Mouse (Mus musculus) hematopoietic stem cell, adult 5-6 weeks (primary cell): ENCODE results near the gene Zfand2b. TPM values are rescaled to one million over a fixed set of nuclear protein-coding genes. Genes with fewer than 3 reads are reported as not detected.

ENCODE experiments used
- total RNA-seq: library from RNA; stranded (forward); fragments of 172-1452, 232-1000 nt; gene quantifications from 2 replicates; pipeline ENCODE4 v1.2.3, GENCODE M21; 2017

Zfand2b gene
- total RNA-seq, 1 experiment from 2014 or later: 38.0 TPM

Other genes starting within 250 kb of the Zfand2b start
- not detected in 2 replicates for gene Cfap65, start 233.0 kb upstream of the Zfand2b start, total RNA-seq
- not detected in 2 replicates for gene Ihh, start 217.0 kb upstream of the Zfand2b start, total RNA-seq
- gene Nhej1, start 43.4 kb upstream of the Zfand2b start, total RNA-seq: 6.5 and 11.6 TPM in 2 replicates
- not detected in 2 replicates for gene Slc23a3, start 34.8 kb upstream of the Zfand2b start, total RNA-seq
- gene Cnppd1, start 25.9 kb upstream of the Zfand2b start, total RNA-seq: 37.5 and 44.3 TPM in 2 replicates
- 43.2 and 60.9 TPM in 2 replicates for gene Retreg2, start 25.9 kb upstream of the Zfand2b start, total RNA-seq
- gene Abcb6, start 11.7 kb downstream of the Zfand2b start, total RNA-seq: 3.4 and 6.2 TPM in 2 replicates
- gene Ankzf1, start 23.5 kb downstream of the Zfand2b start, total RNA-seq: 33.5 and 34.6 TPM in 2 replicates
- 7.5 and 11.1 TPM in 2 replicates for gene Atg9a, start 23.6 kb downstream of the Zfand2b start, total RNA-seq
- gene Glb1l, start 42.2 kb downstream of the Zfand2b start, total RNA-seq: 13.3 and 23.6 TPM in 2 replicates
- gene Stk16, start 42.2 kb downstream of the Zfand2b start, total RNA-seq: 79.1 and 86.0 TPM in 2 replicates
- gene Tuba4a, start 51.2 kb downstream of the Zfand2b start, total RNA-seq: 133 and 166 TPM in 2 replicates
- gene A630095N17Rik, start 63.5 kb downstream of the Zfand2b start, total RNA-seq: 2.6 TPM in 1 of 2 replicates, not detected in the other
- gene Dnajb2, start 67.8 kb downstream of the Zfand2b start, total RNA-seq: 12.5 and 15.4 TPM in 2 replicates
- not detected in 2 replicates for gene Ptprn, start 95.9 kb downstream of the Zfand2b start, total RNA-seq
- gene Resp18, start 109.8 kb downstream of the Zfand2b start, total RNA-seq: not detected in 2 replicates
- gene Dnpep, start 149.3 kb downstream of the Zfand2b start, total RNA-seq: 39.8 and 43.1 TPM in 2 replicates
- not detected in 2 replicates for gene Des, start 191.7 kb downstream of the Zfand2b start, total RNA-seq
- 2.4 and 3.9 TPM in 2 replicates for gene Speg, start 206.7 kb downstream of the Zfand2b start, total RNA-seq